Mouse (Mus musculus) T-cell, adult 2 months (primary cell): Measurements from ENCODE around the gene 1700007K13Rik.
"Not testable (repeated sequence)": the region's sequence is repeated elsewhere in the genome, so short reads cannot be mapped to it uniquely, and the experiment has no call there.

Experiments used
- DNase-seq: peaks from one replicate; pipeline ENCODE4 v3.0.0; 2022; ENCODE audit warnings: low spot score

The 1700007K13Rik gene

GRCm38 (mm10) chr2:28465836-28466518 lies at the start of gene 1700007K13Rik:
1700007K13Rik (minus strand) TSS chr2:28466332.
- peak; percentile 68 for DNase-seq

DNA sequence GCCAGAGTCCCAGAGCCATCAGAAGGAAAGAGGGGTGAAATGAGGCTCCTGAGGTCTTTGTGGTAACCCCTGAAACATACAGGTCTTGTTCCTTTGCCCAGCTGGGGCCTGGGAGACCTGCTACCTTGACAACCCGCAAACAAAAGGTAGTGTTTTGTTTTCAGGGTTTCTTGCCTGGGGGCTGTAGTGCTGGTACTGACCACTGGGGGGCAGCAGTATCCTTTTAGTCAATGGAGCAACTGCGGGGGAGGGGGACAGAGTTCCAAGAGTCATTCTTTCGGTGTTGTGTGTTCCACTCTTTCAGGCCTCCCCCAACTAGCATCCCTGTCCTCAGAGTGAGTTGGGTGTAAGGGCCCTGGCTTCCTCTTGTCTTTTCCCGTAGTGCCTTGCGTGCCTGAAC lies 48.4 kb upstream of the 1700007K13Rik start:
- peak; percentile 91 for DNase-seq

DNA sequence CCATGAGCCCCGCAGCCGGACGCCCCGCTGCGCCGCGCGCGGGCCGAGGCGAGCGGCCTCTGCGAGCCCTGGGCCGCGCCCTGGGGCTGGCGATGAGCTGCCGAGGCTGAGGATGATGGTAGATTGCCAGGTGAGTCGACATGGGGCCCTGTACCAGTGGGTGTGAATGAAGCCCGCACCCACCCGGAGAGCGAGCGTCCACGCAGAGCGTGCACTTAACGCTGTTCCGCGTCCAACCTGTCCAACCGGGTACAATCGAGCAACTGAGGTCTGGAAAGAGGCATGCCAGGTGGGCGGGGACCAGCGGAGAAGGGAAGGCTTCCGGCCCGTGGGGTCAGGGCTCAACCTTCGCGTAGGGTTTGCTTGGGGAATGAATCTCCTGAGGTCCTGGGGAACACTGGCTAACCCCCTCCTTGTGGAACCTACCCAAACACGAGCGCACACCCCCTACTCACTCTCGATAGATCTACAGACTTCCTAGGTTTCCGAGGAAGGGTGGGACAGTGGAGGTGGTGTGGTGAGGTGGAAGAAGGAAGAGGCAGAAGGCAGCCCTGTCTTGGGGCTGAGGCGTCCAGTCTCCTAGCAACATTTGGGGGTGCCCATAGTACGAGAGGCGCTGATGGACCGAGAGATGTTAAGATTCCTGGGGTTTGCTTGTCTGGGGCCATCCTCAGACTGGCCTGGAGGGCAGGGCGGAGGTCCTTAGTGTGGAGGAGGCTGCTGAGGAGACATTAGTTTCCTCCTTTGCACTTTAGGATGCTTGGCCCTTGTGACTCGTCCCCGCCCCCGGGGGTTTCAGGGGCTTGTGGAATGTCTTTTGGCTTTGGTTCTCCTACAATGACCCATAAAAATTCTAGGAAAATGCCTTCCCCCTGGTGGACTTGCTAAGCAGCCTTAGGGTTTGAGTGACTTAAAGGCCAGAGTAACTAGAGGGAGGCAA lies 47.6 kb upstream of the 1700007K13Rik start:
- no peak for DNase-seq

- DNase-seq: peak; percentile 31
Measured at GRCm38 (mm10) chr2:28512798-28513401, 46.8 kb upstream of the 1700007K13Rik start, which contains the start of gene Ralgds. Ralgds (plus strand) TSS chr2:28513125.

DNA sequence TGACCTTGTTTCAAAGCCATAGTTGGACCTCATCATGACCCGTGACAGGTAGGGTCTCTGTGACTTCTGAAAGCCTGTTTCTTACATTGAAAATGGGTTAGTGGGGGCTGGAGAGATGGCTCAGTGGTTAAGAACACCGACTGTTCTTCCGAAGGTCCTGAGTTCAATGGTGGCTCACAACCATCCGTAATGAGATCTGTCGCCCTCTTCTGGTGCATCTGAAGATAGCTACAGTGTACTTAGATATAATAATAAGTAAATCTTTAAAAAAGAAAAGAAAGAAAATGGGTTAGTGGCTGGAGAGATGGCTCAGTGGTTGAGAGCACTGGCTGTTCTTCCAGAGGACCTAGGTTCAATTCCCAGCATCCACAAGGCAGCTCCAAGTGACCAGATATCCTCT lies 45.5 kb upstream of the 1700007K13Rik start:
- not testable (repeated sequence) for DNase-seq

GRCm38 (mm10) chr2:28506291-28506690 lies 40.2 kb upstream of the 1700007K13Rik start:
- DNase-seq: no peak

DNA sequence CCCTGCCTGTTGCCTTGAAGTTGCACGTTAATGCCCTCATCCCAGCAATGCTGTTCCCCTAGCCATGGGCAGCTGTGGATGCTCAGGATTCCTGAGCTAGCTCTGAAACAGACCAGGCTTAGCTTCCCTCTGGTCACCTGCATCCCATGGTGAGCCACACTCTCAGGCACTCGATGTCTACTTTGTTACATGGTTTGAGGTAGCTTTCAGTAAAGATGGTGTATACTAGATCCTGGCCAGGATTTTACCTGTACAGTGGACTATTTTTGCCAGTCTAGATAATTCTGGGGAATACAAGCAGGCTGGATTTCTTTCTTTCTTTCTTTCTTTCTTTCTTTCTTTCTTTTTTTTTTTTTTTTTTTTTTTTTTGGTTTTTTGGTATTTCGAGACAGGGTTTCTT lies 39.7 kb upstream of the 1700007K13Rik start, which contains the start of gene Gm10134:
Gene Gm10134, plus strand, starts transcription at position 301 of the 400 bp plus-strand sequence.
- DNase-seq: no peak

DNA sequence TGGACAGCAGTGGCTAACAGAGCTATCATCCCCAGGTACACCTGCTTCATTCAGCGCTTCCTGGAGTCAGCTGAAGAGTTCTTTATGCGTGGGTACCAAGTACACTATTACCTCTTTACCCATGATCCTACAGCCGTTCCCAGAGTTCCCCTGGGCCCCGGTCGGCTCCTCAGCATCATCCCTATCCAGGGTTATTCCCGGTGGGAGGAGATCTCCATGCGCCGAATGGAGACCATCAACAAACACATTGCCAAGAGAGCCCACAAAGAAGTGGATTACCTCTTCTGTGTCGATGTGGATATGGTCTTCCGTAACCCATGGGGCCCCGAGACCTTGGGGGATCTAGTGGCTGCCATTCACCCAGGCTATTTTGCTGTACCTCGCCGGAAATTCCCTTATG lies 38.5 kb upstream of the 1700007K13Rik start:
- DNase-seq: no peak

DNA sequence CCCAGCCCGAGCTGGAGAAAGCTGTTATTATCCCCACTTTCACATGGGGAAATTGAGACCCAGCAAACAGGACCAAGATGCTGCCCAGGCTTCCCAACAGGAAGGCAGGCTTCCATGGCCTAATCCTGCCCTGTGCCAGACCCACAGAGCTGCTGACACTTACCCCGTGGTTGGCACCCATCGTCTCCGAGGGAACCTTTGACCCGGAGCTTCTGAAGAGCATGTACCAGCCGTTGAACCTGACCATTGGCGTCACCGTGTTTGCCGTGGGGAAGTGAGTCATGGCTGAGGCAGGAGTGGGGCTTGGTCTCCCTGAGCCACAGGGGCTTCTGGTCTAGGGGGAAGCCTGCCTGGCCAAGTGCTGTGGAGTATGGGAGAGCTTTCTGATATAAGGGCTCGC lies 36.9 kb upstream of the 1700007K13Rik start:
- DNase-seq: no peak

- no peak for DNase-seq
Measured at GRCm38 (mm10) chr2:28498431-28498830, 32.3 kb upstream of the 1700007K13Rik start.

DNA sequence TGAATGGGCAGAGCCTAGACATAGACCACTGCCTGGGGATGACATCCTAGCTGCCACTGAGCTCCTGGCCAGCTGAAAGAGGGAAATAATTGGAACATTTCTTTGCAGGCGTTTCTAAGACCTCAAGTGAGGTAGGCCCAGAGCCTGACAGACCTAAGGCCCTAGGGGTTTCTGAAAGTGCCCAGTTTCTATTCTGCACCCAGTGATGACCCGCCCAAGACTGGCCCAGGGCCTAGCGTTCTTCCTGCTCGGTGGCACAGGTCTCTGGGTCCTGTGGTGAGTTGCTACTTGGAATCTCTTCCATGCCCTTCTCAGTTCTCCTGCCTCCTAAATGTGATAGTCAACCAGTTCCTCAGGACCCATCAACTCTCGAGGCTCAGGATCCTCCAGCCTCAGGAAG lies 31.4 kb upstream of the 1700007K13Rik start:
- DNase-seq: no peak

GRCm38 (mm10) chr2:28496671-28497070 lies 30.5 kb upstream of the 1700007K13Rik start, which contains the start of gene Gbgt1:
Gbgt1 (plus strand) TSS chr2:28496891.
- no peak for DNase-seq

DNA sequence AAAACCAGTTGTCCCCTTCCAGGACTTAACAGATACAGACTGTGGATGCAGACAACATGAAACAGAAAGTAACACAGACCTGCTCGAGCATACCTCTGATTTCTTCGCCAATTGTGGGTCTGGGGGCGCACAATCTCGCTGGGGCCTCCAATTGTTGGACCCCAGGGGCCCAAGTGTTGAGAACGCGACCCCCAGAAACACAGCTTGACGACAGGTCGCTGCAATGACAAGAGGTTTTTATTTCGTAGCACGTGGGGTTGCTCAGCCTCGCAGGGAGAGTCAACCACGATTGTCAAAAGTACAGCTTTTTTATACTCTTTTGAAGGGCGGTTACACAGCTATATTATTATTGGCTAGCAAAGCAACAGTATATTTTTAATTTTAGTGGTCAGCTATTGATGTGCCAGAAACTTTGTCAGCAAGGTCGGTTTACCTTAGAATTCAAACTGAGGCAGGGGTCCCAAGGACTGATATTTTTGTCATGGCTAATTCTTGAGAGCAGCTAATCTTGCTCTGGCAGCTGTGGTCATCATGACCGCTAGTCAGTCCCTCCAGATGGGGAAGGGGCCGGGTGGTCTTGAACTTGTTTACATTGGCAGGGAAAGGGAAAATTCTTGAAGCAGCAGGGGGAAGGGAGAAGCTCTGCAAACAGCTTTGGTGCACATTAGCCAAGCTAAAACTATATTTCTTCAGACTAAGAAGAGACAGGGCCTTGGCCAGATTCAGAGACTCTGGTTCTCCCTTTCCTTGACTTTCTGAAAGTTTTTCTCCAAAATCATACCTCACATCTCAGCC lies 29.9 kb upstream of the 1700007K13Rik start:
- no peak for DNase-seq

DNA sequence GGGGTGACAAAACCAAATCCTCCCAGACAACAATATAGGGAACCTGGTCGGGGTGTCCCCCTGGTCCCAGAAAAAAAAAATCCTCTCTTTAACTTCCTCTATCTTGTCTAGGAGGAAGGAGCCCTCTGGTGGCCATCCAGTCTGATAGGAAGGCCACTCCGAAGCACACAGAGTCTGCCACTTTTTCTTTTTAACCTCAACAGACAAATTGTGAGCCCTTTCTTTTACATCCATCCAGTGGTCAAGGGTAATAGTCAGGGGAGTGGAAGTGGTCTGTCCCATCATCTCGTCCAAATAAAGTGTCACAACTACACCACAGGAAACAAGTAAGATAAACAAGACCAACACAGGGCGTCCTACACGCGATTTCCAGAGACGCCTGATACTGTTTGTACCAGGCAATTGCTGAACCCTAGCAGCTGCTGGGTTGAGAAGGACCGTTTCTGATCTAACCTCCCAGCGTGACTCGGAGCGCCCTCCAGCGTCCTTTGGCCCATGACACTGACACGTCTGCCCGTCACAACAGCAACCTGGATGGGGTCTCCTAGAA lies 29.1 kb upstream of the 1700007K13Rik start:
- DNase-seq: no peak

- DNase-seq: no peak
Measured at GRCm38 (mm10) chr2:28494521-28494920, 28.4 kb upstream of the 1700007K13Rik start.

- no peak for DNase-seq
Measured at GRCm38 (mm10) chr2:28483861-28484260, 17.7 kb upstream of the 1700007K13Rik start.

- DNase-seq: no peak
Measured at GRCm38 (mm10) chr2:28479208-28480204, 13.4 kb upstream of the 1700007K13Rik start.

- DNase-seq: not testable (repeated sequence)
Measured at GRCm38 (mm10) chr2:28477993-28478392, 11.9 kb upstream of the 1700007K13Rik start.

DNA sequence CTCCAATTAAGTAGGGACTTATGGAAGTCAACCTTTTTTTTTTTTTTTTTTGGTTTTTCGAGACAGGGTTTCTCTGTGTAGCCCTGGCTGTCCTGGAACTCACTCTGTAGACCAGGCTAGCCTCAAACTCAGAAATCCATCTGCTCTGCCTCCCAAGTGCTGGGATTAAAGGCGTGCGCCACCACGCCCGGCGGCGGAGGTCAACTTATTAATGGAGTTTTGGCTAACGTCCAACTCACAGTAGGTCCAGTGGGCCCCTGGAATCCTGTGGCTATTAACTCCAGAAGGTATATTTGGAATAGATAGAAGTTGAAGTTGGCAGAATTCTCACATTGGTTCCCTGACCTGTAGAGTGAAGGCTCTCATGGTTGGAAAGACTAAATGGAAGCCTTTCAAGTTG lies 5.9 kb upstream of the 1700007K13Rik start:
- DNase-seq: not testable (repeated sequence)

DNA sequence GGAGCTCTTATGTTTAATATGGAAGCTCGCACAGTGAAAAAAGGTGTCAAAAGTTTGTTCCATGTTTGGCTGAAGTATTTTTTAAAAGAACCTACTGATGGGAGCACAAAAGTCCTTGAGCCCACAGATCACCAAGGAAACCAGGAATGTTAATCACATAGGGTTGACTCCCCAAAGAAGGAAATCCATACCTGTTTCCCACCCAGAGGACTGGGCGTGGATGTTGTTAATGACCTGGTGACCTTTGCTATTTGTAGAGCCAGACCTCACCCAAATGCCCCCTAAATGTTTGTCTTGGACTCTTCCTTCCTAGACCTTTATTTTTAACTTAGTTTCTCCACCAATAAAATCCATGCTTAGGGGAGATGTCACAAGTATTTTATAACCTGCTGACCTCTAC lies 4.5 kb upstream of the 1700007K13Rik start:
- no peak for DNase-seq
